Mouse (Mus musculus) hindbrain, embryonic 16.5 days (tissue): Measurements from ENCODE around the gene C2cd2l. TPM values are rescaled to one million over a fixed set of nuclear protein-coding genes. Genes with fewer than 3 reads are reported as not detected.
"Not testable (repeated sequence)": the region's sequence is repeated elsewhere in the genome, so short reads cannot be mapped to it uniquely, and the experiment has no call there.

Source experiments
- ATAC-seq: fragments of 200-750 bp; cut with Nextera tagmentation; 2 replicates; pipeline ENCODE4 v1.8.0; 2017; ENCODE audit warnings: moderate TSS enrichment, moderate library complexity
- H3K27ac ChIP-seq: fragments of 300-500 bp; sonication (generic); 2 replicates; pipeline ENCODE4 v1.5.1; 2014; ENCODE audit warnings: low read depth, mild to moderate bottlenecking, control low read depth, low read length, moderate library complexity
- H3K27me3 ChIP-seq: fragments of 300-500 bp; sonication (generic); replicated peaks from 2 replicates; pipeline ENCODE4 v1.6.1; 2014; ENCODE audit warnings: low read length; ENCODE audit not compliant: control insufficient read depth, insufficient read depth
- H3K36me3 ChIP-seq: fragments of 300-500 bp; sonication (generic); 2 replicates; pipeline ENCODE4 v1.6.1; 2014; ENCODE audit warnings: mild to moderate bottlenecking, low read length, moderate library complexity, mixed read lengths; ENCODE audit not compliant: control insufficient read depth, insufficient read depth
- H3K4me1 ChIP-seq: fragments of 300-500 bp; sonication (generic); 2 replicates; pipeline ENCODE4 v1.6.1; 2014; ENCODE audit warnings: low read depth, low read length; ENCODE audit not compliant: control insufficient read depth, insufficient read depth
- H3K4me2 ChIP-seq: fragments of 300-500 bp; sonication (generic); 2 replicates; pipeline ENCODE4 v1.6.1; 2014; ENCODE audit warnings: mild to moderate bottlenecking, low read length, control low read depth, moderate library complexity
- H3K4me3 ChIP-seq: fragments of 300-500 bp; sonication (generic); 2 replicates; pipeline ENCODE4 v1.5.1; 2014; ENCODE audit warnings: mild to moderate bottlenecking, low read length, control low read depth, moderate library complexity
- H3K9ac ChIP-seq: fragments of 300-500 bp; sonication (generic); 2 replicates; pipeline ENCODE4 v1.6.1; 2014; ENCODE audit warnings: low read depth, mild to moderate bottlenecking, control low read depth, low read length, moderate library complexity
- H3K9me3 ChIP-seq: fragments of 300-500 bp; sonication (generic); 2 replicates; pipeline ENCODE4 v1.6.1; 2014; ENCODE audit warnings: mild to moderate bottlenecking, low read length, moderate library complexity; ENCODE audit not compliant: control insufficient read depth
- WGBS: fragments of 180-500 bp; shearing (Covaris S2); extraction: QIAGEN DNeasy Blood & Tissue Kit; methylation state at CpG from one replicate; pipeline ENCODE4 v1.1.7; 2014; 5-methylcytosine and 5-hydroxymethylcytosine counted together
- polyA plus RNA-seq: library from polyadenylated mRNA; unstranded; fragments of >200 nt; fragmentation: Nextera tagmentation; extraction: Ambion mirVana; gene quantifications from 2 replicates; pipeline ENCODE4 v1.2.1, GENCODE M21; 2015

C2cd2l gene
- polyA plus RNA-seq, 1 experiment from 2014 or later, result 23.1 TPM

- H3K36me3 ChIP-seq, result peaks cover 12% of the 10 kb centered on the region
- WGBS, result 31% methylated on average over 10 of the region's 10 CpGs
- H3K4me1 ChIP-seq, result no peaks in the 10 kb centered on the region; the same call in 1 of the 2 replicates
- no peak overlapping the region for H3K9ac ChIP-seq
- H3K9me3 ChIP-seq, result no peaks in the 10 kb centered on the region
- no peak overlapping the region for H3K27ac ChIP-seq
- H3K4me3 ChIP-seq, result no peak overlapping the region
- H3K4me2 ChIP-seq, result no peak overlapping the region
- ATAC-seq, result no peak
- H3K27me3 ChIP-seq, result no peaks in the 10 kb centered on the region
These were observed 9.3 kb downstream of the C2cd2l start for GRCm38 (mm10) chr9:44310750-44311135.

GRCm38 (mm10) chr9:44309756-44310155 lies 10.3 kb downstream of the C2cd2l start:
- Histone ChIP-seq H3K27me3 (no peaks in the 10 kb centered on the region), H3K9ac (no peak overlapping the region), H3K36me3 (peaks cover 6% of the 10 kb centered on the region), H3K4me1 (peaks cover 2% of the 10 kb centered on the region), H3K4me3 (no peak overlapping the region), H3K9me3 (no peaks in the 10 kb centered on the region), H3K4me2 (no peak overlapping the region), H3K27ac (no peak overlapping the region)
- ATAC-seq, result no peak
- WGBS, result 69% methylated on average over 3 of the region's 3 CpGs

- Histone ChIP-seq H3K4me2 (no peak overlapping the region), H3K36me3 (peaks cover 2% of the 10 kb centered on the region), H3K9ac (no peak overlapping the region), H3K27ac (no peak overlapping the region), H3K4me3 (no peak overlapping the region), H3K27me3 (no peaks in the 10 kb centered on the region), H3K4me1 (peaks cover 12% of the 10 kb centered on the region), H3K9me3 (no peaks in the 10 kb centered on the region)
- ATAC-seq, result no peak
- WGBS, result 98% methylated on average over 2 of the region's 2 CpGs
These were observed 12.8 kb downstream of the C2cd2l start for GRCm38 (mm10) chr9:44307248-44307647.

GRCm38 (mm10) chr9:44306532-44306931 lies 13.6 kb downstream of the C2cd2l start:
- H3K9me3 ChIP-seq, result no peaks in the 10 kb centered on the region
- peaks cover 12% of the 10 kb centered on the region for H3K4me1 ChIP-seq
- no peak overlapping the region for H3K4me2 ChIP-seq
- H3K27me3 ChIP-seq, result no peaks in the 10 kb centered on the region
- ATAC-seq, result no peak
- H3K27ac ChIP-seq, result no peak overlapping the region
- H3K9ac ChIP-seq, result no peak overlapping the region
- H3K4me3 ChIP-seq, result no peak overlapping the region
- peaks cover 3% of the 10 kb centered on the region for H3K36me3 ChIP-seq
- 89% methylated on average over 6 of the region's 6 CpGs for WGBS

- no peaks in the 10 kb centered on the region for H3K9me3 ChIP-seq
- no peaks in the 10 kb centered on the region for H3K27me3 ChIP-seq
- WGBS, result under 1% methylated on average over 45 of the region's 54 CpGs
- H3K36me3 ChIP-seq, result peaks cover 5% of the 10 kb centered on the region
- peak within 1 kb of the TSS; percentile 65 for H3K4me3 ChIP-seq
- peak within 1 kb of the TSS; percentile 96 for H3K9ac ChIP-seq
- peak within 1 kb of the TSS; percentile 87 for H3K27ac ChIP-seq
- peak within 1 kb of the TSS; percentile 74 for H3K4me2 ChIP-seq
- H3K4me1 ChIP-seq, result peaks cover 12% of the 10 kb centered on the region
- ATAC-seq, result peak; percentile 99
These were observed 14.5 kb downstream of the C2cd2l start, which contains the start of gene Hinfp for GRCm38 (mm10) chr9:44305466-44306079. Gene Hinfp, minus strand, starts transcription at chr9:44305671.

- not testable (repeated sequence) for H3K4me3 ChIP-seq, H3K27me3 ChIP-seq, H3K4me2 ChIP-seq, H3K9me3 ChIP-seq, ATAC-seq, H3K27ac ChIP-seq, H3K9ac ChIP-seq
- Histone ChIP-seq H3K36me3 (peaks cover 40% of the 10 kb centered on the region), H3K4me1 (peaks cover 12% of the 10 kb centered on the region)
- WGBS, result 91% methylated on average over 3 of the region's 3 CpGs
These were observed 20.1 kb downstream of the C2cd2l start for GRCm38 (mm10) chr9:44300001-44300400.

- Histone ChIP-seq H3K4me3 (no peak overlapping the region), H3K9me3 (no peaks in the 10 kb centered on the region), H3K9ac (no peak overlapping the region), H3K27ac (no peak overlapping the region), H3K4me1 (peaks cover 6% of the 10 kb centered on the region), H3K4me2 (no peak overlapping the region), H3K36me3 (peaks cover 40% of the 10 kb centered on the region), H3K27me3 (no peaks in the 10 kb centered on the region)
- 71% methylated on average over 3 of the region's 3 CpGs for WGBS
- ATAC-seq, result no peak
These were observed 27.6 kb downstream of the C2cd2l start for GRCm38 (mm10) chr9:44292490-44292889.

GRCm38 (mm10) chr9:44288959-44289291 lies 31.2 kb downstream of the C2cd2l start:
- peak overlapping the region; percentile 81; the same call in 1 of the 2 replicates for H3K27ac ChIP-seq
- H3K36me3 ChIP-seq, result peaks cover 21% of the 10 kb centered on the region
- 5% methylated on average over 11 of the region's 11 CpGs for WGBS

GRCm38 (mm10) chr9:44288076-44288958 lies 31.8 kb downstream of the C2cd2l start, which contains the start of gene Abcg4:
Gene Abcg4, minus strand, starts transcription at chr9:44288615.
- under 1% methylated on average over 37 of the region's 38 CpGs for WGBS
- peak within 1 kb of the TSS; percentile 78 for H3K4me3 ChIP-seq
- H3K27ac ChIP-seq, result peak within 1 kb of the TSS; percentile 81
- H3K27me3 ChIP-seq, result no peaks in the 10 kb centered on the region
- peak within 1 kb of the TSS; percentile 95 for H3K4me2 ChIP-seq
- H3K9me3 ChIP-seq, result no peaks in the 10 kb centered on the region
- peak; percentile 77 for ATAC-seq
- H3K9ac ChIP-seq, result peak within 1 kb of the TSS; percentile 93
- peaks cover 18% of the 10 kb centered on the region for H3K36me3 ChIP-seq
- peaks cover 20% of the 10 kb centered on the region for H3K4me1 ChIP-seq

More at GRCm38 (mm10) chr9:44288959-44289291, 31.2 kb downstream of the C2cd2l start:
- Histone ChIP-seq H3K4me2 (peak overlapping the region; percentile 95), H3K9me3 (no peaks in the 10 kb centered on the region), H3K4me3 (peak overlapping the region; percentile 78), H3K4me1 (peaks cover 20% of the 10 kb centered on the region), H3K27me3 (no peaks in the 10 kb centered on the region), H3K9ac (peak overlapping the region; percentile 93)
- ATAC-seq, result no peak; the same call in 1 of the 2 replicates
